Mouse (Mus musculus): ENCODE data around the gene Rasal2. TPM values are rescaled to one million over a fixed set of nuclear protein-coding genes. Genes with fewer than 3 reads are reported as not detected.

Gene Rasal2
- 0.25 and 1.4 TPM in 2 replicates for total RNA-seq (2017)

DNA sequence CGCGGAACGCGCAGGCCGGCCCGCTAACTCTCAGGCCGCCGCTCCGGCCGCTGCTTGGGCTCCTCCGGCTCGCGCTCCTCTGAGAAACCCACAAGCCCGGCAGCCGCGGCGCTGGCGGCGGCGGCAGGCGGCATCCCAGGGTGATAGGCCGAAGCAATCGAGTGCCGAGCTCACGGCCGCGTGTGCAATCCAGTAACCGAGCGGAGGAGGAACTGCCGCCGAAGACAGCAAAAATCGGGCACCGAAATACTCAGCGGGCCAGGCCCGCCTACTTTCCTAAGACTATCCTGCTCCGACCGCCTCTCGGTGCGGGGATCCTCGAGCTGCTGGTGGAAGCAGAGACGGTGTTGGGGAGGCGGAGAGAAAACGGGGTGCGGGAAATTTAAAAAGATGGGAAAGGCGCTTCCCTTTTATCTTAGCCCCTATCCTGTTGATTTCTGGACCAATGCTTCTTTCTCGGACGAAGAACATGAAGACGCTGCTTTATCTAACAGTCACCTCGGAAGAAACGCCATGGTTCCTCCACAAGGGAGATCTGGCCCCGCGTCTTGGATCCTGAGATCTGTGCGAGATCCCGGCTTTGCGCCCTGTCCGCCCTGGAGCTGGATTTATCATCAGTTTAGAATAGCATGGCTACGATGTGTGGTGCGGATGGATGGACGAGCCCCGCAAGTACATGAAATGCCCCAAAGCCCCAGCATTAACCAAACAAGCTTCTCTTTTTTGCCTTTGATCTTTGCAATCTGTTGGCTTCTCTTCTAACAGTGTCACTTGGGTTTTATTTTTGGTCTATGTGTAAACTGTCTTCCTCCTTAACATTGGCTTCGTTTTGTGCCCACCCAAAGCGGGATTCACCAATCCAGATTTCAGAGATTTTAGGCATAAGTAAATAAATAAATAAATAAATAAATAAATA lies at the start of gene Rasal2:
TSS of gene Rasal2 (minus strand) at position 142 of the 916 bp plus-strand sequence.
- ATAC-seq (ENCODE audit: extremely low read depth, insufficient number of reproducible peaks, low FRiP score, poor library complexity, severe bottlenecking): peak; percentile 99

DNA sequence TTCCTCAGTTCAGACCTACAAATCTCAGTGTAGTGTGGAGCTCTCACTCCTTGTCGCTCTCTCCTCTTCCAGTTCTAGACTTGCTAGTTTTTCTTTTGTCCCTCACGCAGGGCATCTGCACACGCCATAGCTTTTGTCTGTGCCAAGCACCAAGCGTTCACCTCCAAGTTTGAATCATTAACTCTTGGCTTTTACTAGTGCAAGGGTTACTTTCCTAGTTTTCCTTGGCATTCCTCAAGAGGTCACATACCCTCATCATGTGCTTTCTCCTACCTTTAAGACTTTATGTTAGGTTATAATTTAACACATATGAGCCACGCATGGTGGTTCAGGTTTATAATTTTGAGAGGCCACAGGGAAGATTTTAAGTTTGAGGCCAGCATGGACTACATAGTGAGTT lies 48.9 kb upstream of the Rasal2 start:
- no peak for ATAC-seq (ENCODE audit: extremely low read depth, insufficient number of reproducible peaks, low FRiP score, poor library complexity, severe bottlenecking)

DNA sequence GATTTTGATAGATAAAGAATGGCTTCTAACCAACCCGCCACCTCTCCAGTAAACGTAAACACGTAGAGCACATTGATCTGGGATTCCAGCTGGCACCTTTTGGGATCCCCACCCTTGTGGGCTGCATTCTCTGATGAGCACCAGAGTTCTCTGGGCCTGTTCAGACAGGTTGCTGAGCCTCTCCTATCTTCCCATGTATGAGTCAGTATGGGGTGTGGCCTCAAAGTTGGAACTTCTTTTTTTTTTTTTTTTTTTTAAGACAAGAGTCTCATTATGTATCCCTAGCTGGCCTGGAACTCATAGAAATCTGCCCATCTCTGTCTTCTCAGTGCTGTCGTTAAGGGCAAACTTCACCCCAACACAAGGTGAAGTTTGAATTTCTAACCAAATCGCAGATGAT lies 47.5 kb upstream of the Rasal2 start:
- ATAC-seq (ENCODE audit: extremely low read depth, insufficient number of reproducible peaks, low FRiP score, poor library complexity, severe bottlenecking): no peak

DNA sequence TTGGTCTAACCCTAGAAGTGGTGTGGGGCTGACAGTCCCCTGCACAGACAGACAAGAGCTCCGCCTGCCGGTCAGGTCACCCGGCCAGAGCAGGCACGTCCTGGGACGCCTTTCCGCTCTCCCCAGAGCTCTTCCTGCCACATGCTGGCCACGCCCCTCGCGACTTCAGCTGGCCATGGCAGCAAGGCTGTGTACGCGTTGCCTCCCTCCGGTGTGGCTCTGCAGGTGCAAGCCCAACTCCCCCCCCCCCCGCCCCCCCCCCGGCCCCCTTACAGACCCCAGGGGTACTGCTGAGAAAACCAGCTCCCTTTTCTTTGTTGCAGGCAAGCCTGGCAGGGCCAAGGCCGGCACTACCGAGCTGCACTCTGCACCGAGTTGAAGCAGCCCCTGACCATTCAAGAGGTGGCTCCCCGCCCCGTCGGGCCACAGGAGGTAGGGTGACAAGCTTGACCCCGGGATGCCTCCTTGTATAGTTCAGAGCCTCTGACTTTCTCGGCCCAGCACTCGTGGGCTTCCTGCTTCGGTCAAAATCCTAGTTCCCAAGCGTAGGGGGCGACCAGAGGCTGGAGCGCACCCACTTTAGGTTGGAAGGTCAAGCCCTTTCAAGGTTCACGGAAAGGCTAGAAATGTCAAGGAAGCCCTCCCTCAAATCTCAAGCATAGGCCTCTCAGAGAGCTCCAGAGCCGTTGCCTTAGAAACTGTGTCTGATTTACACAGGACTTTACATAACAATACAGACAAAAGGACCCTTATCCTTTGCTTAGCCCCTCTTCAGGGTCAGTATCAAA lies 46.2 kb upstream of the Rasal2 start, which contains the start of gene Cryzl2:
TSS of gene Cryzl2 (plus strand) at position 157 of the 788 bp plus-strand sequence.
- ATAC-seq (ENCODE audit: extremely low read depth, insufficient number of reproducible peaks, low FRiP score, poor library complexity, severe bottlenecking): peak; percentile 86

DNA sequence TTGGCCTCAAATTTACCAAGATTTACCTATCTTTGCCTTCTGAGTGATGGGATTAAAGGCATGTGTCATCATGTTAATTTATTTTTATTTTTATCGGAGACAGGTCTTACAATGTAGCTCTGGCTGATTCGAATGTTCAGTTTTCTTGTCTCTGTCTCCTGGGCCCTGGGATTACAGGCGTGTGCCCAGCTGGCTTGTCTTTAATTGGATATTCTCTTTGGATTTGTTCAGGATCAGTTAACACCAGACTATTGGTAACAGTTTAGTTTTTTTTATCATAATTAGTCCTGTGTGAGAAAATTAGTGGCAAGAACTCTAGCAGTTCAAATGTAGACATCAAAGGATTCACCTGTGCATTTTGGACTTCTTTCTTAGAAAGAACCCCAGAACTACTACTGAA lies 45.4 kb upstream of the Rasal2 start:
- ATAC-seq (ENCODE audit: extremely low read depth, insufficient number of reproducible peaks, low FRiP score, poor library complexity, severe bottlenecking): no peak

DNA sequence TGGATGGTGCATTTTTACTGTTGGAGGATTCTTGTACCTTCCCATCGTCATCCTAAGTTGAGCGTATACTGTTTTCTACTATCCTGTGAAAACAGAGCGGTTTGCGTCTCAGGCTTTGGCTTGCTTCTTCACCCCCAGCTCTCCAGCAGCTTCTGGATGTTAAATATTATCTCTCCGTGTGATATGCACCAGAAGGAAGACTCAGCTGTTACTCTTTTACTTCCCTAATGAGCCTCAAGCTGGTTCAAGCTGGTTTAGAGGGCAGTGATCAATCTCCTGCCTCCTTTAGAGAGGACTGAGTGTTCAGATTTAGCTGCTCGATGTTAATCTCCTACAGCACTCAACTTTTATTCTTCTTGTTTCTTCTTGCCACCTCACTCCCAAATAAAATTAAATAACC lies 42.5 kb upstream of the Rasal2 start:
- no peak for ATAC-seq (ENCODE audit: extremely low read depth, insufficient number of reproducible peaks, low FRiP score, poor library complexity, severe bottlenecking)

DNA sequence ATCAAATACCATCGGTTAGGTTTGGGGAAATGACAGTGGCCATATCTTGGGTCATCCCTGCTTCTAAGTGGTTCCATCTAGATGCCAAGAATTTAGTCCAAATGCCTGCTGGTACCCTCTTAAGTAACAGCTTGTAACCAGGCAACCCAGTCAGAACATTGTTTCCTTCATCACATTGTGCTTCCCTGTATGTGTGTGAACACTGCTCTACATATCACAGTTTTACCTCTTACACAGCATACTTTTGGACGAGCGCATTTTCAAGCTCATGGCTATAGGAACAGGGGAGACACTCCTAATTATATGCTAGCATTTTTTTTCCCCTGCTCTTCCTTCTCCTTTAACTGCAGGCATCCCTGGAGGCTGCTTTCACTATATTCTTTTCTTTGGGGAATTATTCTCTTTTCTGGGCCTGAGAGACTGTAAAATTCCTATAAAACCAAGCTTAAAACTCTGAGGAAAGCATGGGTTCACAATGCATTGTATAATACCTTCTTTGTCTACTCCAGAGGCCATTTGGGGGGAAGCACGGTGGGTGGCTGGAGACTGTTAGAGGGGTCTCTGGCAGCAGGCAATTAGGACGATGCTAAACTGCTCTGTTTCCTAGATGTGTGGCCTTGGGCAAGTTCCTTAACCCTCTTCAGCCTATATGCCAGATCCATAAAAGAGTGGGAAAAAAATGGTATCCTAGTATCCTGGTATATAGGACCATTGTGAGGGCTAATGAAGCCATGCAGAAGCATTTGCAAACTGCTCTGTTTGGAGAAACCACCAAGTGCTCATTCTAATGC lies 40.6 kb upstream of the Rasal2 start:
- ATAC-seq (ENCODE audit: extremely low read depth, insufficient number of reproducible peaks, low FRiP score, poor library complexity, severe bottlenecking): no peak

DNA sequence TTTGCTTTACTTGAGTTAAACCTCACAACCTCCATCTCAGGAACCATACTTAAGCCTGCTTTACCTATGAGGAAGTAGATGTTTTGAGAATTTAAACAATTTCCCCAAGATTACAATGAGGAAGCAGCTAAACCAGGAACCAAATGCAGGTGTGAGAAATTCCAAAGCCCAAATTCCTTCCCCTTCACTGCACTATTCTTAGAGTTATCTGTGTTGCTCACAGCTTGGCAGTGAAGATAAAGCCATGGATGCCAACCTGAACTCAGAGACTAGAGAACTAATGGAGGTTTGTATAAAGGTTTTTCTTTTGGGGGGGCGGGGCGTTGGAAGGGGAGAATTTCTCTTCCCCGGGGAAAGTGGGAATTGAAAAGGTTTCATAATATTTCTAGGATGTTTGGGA lies 39.9 kb upstream of the Rasal2 start:
- ATAC-seq (ENCODE audit: extremely low read depth, insufficient number of reproducible peaks, low FRiP score, poor library complexity, severe bottlenecking): no peak

DNA sequence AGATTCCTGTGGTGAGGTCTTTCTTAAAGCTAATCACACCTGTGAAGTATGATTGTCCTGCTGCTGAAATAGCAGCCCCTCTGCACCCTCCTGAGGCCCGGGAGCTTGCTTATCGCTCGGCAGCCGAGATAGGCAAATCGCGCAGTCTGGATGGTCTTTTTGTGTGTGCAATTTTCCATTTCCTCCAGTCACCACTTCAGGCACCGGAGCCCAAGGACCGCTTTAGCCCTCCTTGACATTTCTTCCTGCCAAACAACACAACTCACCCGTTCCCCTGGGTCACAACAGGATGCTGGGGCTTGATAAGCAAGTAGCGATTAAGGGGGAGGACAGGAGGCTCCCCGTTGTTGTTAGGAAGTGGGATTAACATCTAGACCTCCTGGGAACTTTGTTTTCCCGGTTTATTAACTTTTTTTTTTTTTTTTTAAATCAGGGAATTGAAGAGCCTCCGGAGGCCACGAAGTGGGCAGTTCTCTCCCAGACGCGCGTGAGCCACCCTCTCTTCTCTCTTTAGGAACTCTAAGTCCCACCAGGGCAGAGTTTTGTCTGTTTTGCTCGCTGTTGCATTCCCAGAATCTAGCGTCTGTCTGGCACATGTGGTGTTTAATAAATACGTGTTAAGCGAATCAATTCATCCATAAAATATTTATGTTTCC lies 37.7 kb upstream of the Rasal2 start:
- no peak for ATAC-seq (ENCODE audit: extremely low read depth, insufficient number of reproducible peaks, low FRiP score, poor library complexity, severe bottlenecking)

DNA sequence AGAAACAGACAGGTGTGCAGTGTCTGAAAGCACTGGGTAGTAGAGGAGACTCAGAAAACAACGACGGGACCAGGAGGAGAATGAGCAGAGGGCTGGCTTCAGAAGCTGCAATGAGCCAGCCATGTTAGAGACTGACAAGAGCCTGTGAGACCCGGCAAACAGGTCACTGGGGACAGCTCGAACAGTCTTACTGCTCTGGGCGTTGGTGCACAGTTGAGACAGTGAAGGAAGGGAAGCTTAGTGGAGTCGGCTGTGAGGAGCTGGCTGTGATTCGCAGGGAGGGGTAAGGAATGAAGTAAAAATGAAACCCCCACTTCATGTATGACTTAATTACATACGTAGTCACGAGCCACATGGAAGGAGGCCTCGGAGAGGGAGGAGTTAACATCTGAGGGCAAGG lies 37.1 kb upstream of the Rasal2 start:
- ATAC-seq (ENCODE audit: extremely low read depth, insufficient number of reproducible peaks, low FRiP score, poor library complexity, severe bottlenecking): no peak

DNA sequence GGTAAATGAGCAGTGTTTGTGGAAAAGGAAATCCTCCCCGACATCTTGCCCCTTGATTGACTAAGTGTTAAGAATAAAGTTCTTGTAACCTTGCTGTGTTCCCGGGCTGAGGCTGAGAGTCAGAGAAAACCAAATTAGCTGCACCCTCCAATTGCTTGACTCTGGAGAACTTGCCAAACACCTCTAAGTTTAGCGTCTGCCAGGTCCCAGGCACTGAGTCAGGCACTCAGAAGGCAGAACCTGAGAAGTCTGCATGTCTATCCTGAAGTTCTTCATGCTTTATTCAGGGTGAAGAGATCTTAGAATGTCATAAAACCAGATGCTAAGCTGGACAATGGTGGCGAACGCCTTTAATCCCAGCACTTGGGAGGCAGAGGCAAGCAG lies 36.4 kb upstream of the Rasal2 start:
- no peak for ATAC-seq (ENCODE audit: extremely low read depth, insufficient number of reproducible peaks, low FRiP score, poor library complexity, severe bottlenecking)

DNA sequence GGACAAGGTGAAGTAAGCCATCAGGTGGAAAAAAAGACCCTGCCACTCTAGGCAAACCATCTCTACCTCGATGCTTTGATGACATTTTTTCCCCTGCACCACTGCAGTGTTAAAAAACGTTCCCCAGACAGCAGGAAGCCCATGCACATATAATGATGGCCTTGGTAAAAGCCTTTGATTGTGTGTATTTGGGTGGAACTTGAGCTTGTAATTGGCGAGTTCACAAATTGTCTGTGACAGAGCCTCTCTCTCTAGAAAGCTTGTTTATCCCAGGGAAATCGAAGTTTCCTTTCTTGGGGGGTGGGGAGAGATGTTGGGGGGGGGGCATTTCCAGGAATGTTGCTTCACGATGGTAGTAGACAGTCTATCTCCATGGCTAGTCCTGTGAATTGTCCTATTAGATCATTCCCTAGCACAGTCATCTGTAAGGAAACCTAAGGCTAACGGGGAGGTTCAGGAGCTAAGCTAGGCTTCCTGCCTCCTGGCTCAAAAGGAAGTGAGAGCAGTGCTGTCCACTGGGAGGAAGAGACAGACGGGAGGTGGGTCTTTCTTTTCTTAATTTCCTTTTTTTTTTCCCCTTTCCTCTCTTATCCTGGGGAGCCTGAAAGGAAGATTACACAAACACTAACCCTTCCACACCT lies 35.9 kb upstream of the Rasal2 start:
- no peak for ATAC-seq (ENCODE audit: extremely low read depth, insufficient number of reproducible peaks, low FRiP score, poor library complexity, severe bottlenecking)

DNA sequence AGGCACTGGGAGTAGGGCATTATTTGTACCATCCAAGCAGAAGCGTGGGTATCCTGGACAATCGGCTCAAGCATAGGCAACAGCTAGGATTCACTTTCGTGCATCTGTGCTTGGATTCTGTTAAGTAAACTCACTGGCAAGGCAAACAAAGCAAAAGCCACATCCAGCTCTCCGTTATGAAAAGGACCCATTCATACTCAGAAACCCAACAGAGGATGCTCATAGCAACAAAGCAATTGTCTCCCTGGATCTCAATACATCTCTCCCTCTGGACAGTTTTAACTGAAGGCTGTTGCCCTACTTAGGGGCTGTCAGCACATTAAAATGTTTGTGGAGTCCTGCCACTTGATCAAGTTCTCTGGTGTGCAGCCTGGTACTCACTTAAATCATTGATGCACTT lies 34.7 kb upstream of the Rasal2 start:
- ATAC-seq (ENCODE audit: extremely low read depth, insufficient number of reproducible peaks, low FRiP score, poor library complexity, severe bottlenecking): no peak

DNA sequence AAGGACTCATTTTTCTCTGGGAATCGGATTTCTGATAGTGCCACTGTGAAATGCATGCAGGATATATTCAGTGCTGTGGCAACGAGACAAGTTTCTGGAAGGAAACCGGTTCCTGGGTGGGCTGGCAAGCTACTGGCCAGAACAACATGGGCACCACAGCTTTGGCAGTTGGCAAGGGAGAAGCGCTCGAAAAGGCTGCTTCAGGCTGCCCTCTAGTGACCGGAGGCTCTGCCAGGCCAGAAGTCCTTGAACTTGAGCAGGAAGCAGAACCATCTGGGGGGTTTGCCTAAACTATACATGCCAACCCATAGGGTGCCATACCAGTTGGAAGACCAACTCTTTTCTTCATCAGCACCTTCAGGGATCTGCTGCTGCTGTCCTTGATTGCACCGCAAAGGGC lies 33.9 kb upstream of the Rasal2 start:
- ATAC-seq (ENCODE audit: extremely low read depth, insufficient number of reproducible peaks, low FRiP score, poor library complexity, severe bottlenecking): no peak

DNA sequence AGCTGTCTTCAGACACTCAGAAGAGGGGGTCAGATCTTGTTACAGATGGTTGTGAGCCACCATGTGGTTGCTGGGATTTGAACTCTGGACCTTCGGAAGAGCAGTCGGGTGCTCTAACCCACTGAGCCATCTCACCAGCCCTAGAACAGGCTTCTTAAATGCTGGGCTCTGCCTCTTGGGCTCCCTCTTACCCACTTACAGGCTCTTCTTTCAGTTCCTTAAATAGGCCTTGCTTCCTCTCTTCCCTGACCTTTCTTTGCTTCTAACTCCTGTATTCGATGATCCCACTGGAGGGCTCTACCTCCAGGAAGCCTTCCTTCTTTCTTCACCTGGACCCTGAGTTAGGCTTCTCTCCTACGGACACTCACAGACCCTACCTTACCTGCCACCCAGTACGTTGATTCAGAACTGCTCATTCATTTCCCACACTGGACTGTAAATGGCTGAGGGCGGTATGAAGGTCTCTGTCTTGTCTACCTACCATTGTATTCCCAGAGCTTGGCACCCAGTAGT lies 33.1 kb upstream of the Rasal2 start:
- ATAC-seq (ENCODE audit: extremely low read depth, insufficient number of reproducible peaks, low FRiP score, poor library complexity, severe bottlenecking): no peak

DNA sequence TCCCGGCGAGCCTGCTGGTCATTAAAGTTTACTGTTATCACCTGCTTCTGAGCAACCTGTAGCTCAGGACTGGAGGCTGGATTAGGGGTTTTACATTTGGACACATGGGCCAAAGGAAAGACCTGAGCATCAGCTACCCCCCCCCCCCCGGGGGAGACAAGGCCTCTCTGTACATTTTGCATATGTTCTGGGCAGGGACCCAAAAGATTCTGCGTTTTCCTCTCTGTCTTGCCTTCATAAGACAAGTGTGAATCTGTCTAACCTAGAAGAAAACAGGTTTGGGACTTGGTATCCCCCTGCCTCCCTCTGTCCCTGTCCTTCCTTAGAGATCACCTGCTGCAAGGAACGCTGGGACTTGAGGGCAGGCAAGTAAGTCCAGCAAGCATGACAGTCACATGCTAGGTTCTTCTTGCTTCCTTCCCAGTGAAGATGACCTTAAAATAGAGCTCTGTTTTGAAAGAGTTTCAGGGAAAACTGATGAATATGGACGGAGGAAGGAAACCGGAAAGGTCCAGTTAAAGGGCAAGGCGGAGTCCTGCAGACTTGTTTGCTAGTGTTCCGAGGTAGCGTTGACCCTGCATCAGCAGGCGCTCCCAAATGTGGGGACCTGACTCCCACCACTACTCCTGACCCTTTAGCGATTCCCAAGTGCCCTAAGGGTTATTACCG lies 32.4 kb upstream of the Rasal2 start:
- ATAC-seq (ENCODE audit: extremely low read depth, insufficient number of reproducible peaks, low FRiP score, poor library complexity, severe bottlenecking): no peak

DNA sequence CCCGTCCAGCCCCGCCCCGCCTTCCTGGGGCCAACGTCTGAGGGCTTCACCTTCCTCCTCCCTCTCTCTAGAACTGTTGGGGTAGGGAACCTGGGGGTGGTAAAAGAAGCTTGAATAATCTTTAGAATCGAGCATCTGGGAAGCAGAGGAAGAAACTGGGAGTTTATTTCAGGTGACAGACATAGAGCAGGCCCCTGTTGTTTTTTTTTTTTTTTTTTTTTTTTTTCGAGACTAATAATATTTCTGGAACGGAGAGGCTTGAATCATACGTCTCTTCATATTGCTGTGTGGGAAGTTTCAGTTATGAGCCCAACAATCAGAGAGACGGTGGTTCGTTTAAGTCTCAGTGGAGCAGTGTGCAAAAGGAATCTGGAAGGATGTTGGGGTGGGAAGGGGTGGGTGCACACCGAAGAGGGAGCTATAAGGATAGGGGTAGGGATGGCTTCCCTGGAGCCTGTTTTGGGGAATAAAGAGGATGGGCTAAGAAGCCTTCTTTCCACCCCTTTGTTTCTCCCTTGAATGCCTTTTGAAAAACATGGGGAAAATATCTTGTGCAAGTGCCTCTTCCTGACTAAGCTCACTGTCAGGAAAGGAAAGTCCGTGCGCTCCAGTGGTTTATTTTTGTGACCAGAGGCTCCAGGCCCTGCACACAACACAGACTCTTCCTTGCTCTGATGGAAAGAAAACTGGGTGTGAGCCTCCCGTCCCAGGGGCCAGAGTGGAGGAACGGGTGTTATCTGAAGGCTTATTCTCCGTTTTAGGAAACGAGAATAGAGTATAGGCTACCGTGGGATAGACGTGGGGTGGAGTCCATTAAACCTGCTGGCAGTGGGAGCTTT lies 31.5 kb upstream of the Rasal2 start:
- ATAC-seq (ENCODE audit: extremely low read depth, insufficient number of reproducible peaks, low FRiP score, poor library complexity, severe bottlenecking): no peak
